Mouse (Mus musculus): Measurements from ENCODE around the gene Ubn2.

DNA sequence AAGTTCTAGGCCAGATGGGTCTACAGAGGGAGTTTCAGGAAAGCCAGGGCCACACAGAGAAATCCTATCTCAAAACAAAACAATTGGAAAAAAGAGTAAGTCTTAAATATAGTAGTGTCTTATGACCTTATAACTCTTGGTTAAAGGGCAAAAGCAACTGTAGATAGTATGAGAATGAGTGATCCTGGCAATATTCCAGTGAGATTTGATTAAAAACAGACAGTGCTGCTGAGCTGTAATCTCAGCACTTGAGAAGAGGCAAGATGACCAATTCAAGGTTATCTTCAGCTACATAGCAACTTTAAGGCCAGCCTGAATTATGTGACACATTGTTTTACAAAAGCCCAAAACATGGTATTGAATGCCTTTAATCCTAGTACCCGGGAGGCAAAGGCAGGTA lies 114.0 kb downstream of the Ubn2 start:
- TF ChIP-seq POLR2A (IDR thresholded peaks at IDR 0.05; ENCODE audit: extremely low read depth, insufficient read depth, low read length) (no peak), CTCF (IDR thresholded peaks at IDR 0.05; ENCODE audit: low read depth, low read length) (no peak)
